Mouse (Mus musculus) mesoderm, embryonic 11.5 days (tissue): ENCODE measurements around the gene 1810046K07Rik.

ENCODE experiments used
- DNase-seq: peaks from one replicate; pipeline ENCODE4 v3.0.0-alpha.2; 2012; ENCODE audit warnings: low read depth, low spot score

Gene 1810046K07Rik

GRCm38 (mm10) chr9:51328731-51329130 is at the start of gene 1810046K07Rik:
TSS of gene 1810046K07Rik (minus strand) at chr9:51328917.
- no peak for DNase-seq

GRCm38 (mm10) chr9:51369560-51369959 is 40.8 kb upstream of the 1810046K07Rik start:
- DNase-seq = no peak

- DNase-seq = no peak
Measured at GRCm38 (mm10) chr9:51367124-51367523, 38.4 kb upstream of the 1810046K07Rik start.

- peak; percentile 53 for DNase-seq
Measured at GRCm38 (mm10) chr9:51364059-51364458, 35.3 kb upstream of the 1810046K07Rik start.

- DNase-seq = no peak
Measured at GRCm38 (mm10) chr9:51353511-51353910, 24.8 kb upstream of the 1810046K07Rik start.

GRCm38 (mm10) chr9:51352896-51353295 is 24.2 kb upstream of the 1810046K07Rik start:
- no peak for DNase-seq

GRCm38 (mm10) chr9:51349422-51349821 is 20.7 kb upstream of the 1810046K07Rik start:
- no peak for DNase-seq

GRCm38 (mm10) chr9:51345768-51346167 is 17.1 kb upstream of the 1810046K07Rik start:
- no peak for DNase-seq

GRCm38 (mm10) chr9:51335294-51336010 is 6.7 kb upstream of the 1810046K07Rik start:
- peak; percentile 87 for DNase-seq

GRCm38 (mm10) chr9:51331449-51332238 is 2.9 kb upstream of the 1810046K07Rik start:
- DNase-seq = no peak

GRCm38 (mm10) chr9:51327555-51327903 is 1.2 kb downstream of the 1810046K07Rik start:
- no peak for DNase-seq

- DNase-seq = no peak
Measured at GRCm38 (mm10) chr9:51326619-51327554, 1.8 kb downstream of the 1810046K07Rik start.

GRCm38 (mm10) chr9:51324406-51325065 is 4.2 kb downstream of the 1810046K07Rik start:
- no peak for DNase-seq

GRCm38 (mm10) chr9:51320096-51320495 is 8.6 kb downstream of the 1810046K07Rik start:
- DNase-seq = no peak

GRCm38 (mm10) chr9:51318246-51318645 is 10.5 kb downstream of the 1810046K07Rik start:
- DNase-seq = no peak

GRCm38 (mm10) chr9:51317322-51317721 is 11.4 kb downstream of the 1810046K07Rik start:
- no peak for DNase-seq

- no peak for DNase-seq
Measured at GRCm38 (mm10) chr9:51315402-51316063, 13.2 kb downstream of the 1810046K07Rik start.

GRCm38 (mm10) chr9:51312554-51313317 is 16.0 kb downstream of the 1810046K07Rik start:
- no peak for DNase-seq

- DNase-seq = no peak
Measured at GRCm38 (mm10) chr9:51310515-51310914, 18.2 kb downstream of the 1810046K07Rik start.

- no peak for DNase-seq
Measured at GRCm38 (mm10) chr9:51306351-51306750, 22.4 kb downstream of the 1810046K07Rik start.
